Mouse (Mus musculus): ENCODE results near the gene Dcst2.

The Dcst2 gene

GRCm38 (mm10) chr3:89388134-89388881, 26.5 kb downstream of the Dcst2 start:
- no peak for DNase-seq (ENCODE audit: low read depth, low spot score)

DNA sequence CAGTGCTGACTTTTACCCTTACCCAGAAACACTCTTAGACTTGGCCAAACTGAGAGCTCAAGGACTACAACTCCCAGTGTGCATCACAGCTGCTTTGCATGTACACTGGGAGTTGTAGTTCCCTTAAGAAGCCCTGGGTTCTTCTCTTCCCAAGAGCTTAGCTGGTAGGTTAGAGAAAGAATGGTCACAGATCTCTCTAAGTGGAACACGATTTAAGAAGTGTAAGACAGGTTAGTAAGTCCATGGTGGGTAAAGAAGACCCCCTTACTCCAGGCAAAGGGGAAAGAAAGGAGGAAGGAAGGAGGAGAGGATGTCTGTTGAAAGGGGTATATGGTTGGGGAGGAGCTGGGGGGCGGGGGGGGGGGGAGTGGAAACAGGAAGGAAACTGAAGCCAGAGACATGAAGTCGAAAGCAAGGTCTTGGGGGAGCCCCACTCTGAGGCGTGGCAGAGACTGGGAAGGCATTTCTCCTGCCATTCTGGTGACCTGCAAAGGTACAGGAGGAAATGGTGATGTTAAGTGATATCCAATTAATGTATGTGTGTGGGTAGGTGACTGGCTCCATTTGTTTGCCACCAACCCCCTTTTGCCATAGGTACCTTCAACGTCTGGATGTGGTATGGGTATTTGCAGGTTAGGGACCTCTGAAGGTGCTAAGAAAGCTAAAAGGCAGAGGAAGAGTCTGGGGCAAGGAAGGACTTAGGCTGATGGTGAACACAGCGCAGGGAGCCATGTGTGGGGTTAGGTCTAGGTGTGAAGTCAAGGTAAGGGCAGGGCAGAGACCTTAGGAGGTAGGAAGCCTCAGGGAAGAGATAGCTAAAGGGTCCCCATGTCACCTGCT, 27.3 kb downstream of the Dcst2 start:
- DNase-seq (ENCODE audit: low read depth, low spot score), result no peak

DNA sequence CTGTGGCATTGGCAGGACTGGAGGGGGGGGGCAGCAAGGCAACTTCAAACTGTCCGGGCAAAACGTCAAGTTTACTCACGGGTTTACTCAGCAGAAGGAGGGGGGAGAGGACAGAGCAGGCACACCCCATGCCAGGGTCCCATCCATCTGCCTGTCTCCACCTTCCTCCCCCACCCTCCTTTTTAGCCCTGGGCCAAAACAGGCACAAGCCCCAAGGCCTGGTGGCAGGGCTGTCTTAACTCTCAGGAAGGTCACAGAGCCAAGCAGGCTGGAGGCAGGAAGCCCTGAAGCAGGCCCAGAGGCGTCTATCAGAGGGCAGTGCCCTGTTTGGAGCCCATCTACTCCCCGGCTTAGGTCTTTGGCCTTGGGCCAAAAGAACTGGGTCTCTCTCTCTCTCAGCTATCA, 28.3 kb downstream of the Dcst2 start:
- no peak for DNase-seq (ENCODE audit: low read depth, low spot score)

- DNase-seq (ENCODE audit: low read depth, low spot score), result no peak
These were observed 29.2 kb downstream of the Dcst2 start for GRCm38 (mm10) chr3:89390699-89391662.

DNA sequence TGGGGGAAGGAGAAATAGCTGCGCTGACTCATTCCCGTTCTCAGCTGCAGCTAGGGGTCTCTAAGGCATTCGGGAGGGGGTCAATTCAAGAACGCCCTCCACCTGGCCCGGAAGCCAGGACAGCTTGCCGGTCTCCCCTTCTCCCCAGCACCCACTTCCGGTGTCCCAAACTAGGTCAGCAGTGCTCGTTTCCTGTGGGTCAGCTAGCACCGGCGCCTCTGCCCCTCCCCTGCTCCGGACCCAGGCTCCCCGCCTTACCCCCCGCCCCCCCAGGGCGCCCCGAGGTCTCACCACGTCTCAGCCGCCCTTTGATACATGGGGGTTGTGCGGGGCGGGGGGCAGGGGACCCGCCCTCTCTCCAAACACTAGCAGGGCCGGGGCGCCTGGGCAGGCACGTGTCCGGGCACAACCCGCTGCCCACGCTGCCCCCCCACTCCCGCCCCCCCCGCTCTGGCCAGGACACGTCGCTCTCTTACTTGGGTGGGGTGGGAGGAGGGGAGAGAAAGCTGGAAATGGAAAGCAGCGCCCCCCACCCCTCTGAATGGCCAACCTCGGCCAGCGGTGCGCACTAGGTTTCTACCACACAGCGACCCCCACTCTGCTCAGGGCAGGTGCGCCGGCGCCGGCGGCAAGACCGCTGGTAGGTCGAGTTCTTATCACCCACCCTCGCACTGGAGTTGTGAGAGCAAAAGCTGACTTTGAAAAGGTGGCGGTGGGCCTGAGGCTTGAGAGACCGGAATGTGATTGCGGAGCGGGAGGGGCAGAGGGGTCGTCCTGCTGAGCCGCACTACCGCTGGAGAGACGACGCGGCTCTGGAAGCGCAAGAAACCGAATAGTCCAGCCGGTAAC, 30.1 kb downstream of the Dcst2 start:
- DNase-seq (ENCODE audit: low read depth, low spot score), result no peak

DNA sequence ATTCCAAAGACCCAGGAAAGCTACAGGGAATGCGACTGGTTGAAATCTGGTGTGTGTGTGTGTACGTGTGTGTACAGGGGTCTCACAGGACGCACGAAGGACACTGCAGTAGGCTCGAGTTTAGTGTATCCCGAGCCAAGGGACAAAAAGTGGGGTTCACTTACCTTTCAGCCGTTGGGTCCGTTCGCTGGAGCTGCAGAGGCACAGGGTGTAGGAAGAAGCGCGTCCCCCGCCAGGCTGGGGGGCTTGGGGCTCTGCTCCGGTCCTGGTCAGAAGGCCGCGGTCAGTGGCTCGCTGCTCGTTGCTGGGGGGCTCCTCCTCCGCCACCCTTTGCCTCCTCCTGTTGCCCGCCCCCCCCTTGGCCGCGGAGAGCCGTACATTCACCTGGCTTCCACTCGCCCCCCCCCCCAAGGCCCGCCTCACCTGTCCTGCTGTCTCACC, 31.1 kb downstream of the Dcst2 start:
- no peak for DNase-seq (ENCODE audit: low read depth, low spot score)

DNA sequence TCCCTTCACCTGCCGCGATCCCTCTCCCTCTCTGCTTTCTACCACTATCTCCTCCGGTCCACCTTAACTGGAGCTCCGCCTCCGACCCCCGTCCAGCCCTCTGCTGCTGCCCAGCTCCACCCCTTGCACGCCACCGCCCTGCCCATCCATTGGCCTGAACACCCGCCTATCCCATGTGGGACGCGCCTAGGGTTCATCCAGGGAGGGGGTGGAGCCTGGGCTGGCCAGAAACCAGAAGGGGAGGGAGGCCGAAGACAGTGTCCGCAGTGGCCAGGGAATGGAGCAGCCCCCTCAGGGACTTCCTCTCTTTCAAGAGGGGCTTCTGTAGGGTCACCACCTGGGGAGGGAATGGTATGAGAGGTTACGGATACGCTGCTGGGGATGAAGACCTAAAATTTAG, 31.8 kb downstream of the Dcst2 start:
- DNase-seq (ENCODE audit: low read depth, low spot score), result peak; percentile 92

- no peak for DNase-seq (ENCODE audit: low read depth, low spot score)
These were observed 32.5 kb downstream of the Dcst2 start, which contains the start of gene Zbtb7b for GRCm38 (mm10) chr3:89394006-89394893. TSS of gene Zbtb7b (minus strand) at chr3:89394776.

DNA sequence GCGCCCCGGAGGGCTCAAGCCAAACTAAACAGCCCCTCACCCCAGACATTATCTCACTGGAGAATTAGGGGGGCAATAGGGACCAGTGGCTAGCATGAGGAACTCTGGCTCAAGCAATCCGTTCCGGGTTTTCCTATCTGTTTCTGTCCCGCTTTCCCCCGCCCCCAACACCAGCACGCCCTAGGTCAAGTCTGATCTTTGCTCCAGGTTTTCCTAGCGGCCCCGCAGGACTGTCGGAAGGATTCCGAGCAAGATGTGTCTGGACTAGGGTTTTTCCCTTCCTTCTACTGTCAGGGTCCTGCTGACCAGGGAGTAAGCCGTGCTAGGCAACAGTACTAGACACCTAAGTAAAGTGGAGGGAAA, 33.1 kb downstream of the Dcst2 start:
- DNase-seq (ENCODE audit: low read depth, low spot score), result no peak

DNA sequence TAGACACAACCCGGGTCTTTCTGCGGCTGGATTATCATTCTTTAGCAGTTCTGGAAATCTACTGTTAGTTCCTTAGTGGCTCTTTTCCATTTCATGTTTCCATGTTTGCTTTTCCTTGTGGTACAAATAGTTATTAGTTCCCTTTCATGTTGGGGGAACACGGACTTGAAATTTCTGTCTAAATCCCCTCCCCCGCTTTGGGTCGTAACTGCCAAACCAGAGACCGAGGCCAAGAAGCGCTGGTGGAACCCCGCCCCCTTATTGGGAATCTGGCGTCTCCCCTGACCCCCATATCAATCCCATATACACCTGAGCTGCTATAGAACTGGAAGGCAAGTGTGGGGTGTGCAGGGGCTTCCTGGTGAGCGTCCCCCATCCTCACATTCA, 33.6 kb downstream of the Dcst2 start:
- DNase-seq (ENCODE audit: low read depth, low spot score), result no peak

DNA sequence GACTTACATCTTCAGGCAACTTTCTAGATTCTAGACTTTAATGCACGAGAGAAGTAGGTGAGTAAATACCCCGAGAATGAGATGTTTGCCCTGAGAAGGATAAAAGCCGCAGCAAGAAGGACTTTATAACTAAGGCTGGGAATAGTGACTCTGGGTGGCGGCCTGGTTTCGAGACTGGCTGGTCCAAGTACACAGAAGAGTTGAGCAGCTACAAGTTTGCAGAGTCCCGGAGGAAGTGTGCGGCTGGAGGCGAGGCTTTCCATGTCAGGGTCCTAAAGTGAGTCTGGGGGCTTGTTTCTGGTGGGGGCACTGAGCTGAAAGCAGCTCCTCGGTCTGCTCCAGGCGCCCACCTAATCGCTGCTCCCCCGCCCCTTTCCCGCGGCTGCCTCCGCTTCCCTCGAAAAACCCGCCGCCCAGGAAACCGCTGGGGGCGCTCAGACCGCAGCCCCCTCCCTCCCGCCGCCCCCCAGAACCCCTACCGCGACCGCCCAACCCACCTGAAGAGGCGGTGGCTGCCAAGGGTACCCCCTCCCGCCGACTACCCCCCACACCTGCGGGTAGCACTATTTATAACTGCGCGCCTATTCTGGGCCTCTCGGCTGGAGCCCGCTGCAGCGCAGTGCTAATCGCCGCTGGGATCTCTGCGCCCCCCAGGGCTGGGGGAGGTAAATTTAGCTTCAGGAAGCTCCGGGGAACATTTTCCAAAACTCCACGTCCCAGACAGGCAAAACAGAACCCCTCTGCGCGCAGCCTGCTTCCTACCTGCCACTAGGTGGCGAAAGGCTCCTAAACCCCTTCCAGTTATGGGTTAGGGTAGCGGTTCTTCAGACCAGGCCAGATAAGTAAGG, 34.3 kb downstream of the Dcst2 start:
- DNase-seq (ENCODE audit: low read depth, low spot score), result no peak

- no peak for DNase-seq (ENCODE audit: low read depth, low spot score)
These were observed 34.9 kb downstream of the Dcst2 start for GRCm38 (mm10) chr3:89396654-89397005.

DNA sequence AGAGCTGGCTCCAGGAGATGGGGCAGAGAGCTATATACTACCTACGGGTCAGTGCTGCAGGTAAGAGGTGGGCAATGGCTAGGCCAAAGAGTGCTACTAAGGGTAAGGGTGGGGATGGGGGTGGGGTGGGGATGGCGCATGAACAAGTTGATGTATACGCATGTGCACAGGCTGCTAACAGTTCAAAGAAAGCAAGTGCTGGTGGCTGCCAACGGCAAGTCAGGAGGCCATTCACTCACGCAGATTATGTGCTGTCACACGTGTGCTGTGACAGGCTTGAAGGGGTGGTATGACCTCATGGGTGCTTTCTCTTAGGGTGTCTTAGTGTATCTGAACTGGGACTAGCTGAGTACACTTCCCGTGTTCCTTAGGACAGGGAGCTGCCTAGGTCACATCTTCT, 39.6 kb downstream of the Dcst2 start:
- no peak for DNase-seq (ENCODE audit: low read depth, low spot score)

DNA sequence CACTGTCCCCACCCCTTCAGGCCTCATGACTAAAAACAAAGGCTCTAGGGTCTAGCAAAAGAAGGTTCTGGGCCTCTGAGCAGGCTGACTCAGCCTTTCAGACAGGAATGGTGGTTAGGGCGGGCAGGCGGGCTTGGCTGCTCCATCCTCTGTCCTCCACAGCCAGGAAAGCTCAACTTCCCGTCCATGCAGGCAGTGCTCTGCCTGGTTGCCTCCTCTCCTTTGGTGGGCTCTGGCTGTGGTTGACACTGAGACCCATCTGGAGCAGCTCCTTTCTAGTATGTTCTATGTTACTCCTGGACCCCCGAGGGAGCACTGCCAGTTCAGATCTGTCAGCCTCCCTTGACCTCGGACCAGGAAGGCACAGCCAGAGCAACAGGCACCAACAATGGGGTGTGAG, 40.9 kb downstream of the Dcst2 start, which contains the start of gene Lenep:
Gene Lenep (minus strand): TSS at position 101 of the 400 bp plus-strand sequence.
- no peak for DNase-seq (ENCODE audit: low read depth, low spot score)

- DNase-seq (ENCODE audit: low read depth, low spot score), result no peak
These were observed 45.1 kb downstream of the Dcst2 start for GRCm38 (mm10) chr3:89406887-89407286.

DNA sequence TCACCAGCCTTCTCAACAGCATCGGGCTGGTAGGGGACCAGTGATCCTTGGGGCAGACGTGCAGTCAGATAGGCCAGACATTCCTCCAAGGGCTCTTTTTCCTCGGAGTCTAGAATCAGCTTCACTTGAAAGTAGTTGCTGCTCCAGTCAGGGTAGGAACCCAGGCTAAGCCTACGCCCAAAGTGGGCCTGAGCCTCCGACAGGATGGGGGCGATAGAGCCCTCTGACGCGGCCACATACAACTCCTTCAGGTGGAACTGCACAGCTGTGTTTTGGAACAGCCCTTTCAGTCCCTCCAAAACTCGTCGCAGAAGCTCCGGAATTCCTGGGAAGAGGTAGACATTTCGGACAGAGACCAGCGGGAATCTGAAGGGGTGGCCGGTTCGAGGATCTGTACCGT, 46.7 kb downstream of the Dcst2 start:
- no peak for DNase-seq (ENCODE audit: low read depth, low spot score)

DNA sequence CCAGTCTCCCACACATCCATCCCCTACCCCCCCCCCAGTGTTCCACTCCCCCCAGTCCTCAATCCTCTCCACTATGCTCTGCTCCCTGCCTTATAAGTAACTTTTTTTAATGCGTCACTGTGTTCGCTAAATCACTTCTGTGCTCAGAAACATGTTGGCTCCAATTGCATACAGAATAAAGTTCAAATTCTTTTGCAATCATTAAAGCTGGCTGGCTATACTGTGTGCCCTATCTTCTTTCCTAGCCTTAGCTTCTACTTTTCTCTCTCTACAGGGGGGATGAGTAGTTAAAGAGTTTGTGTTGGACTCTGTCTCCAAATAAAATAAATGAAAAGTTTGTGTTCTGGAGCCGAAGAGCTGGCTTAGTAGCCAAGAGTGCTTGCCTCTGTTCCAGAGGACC, 47.9 kb downstream of the Dcst2 start:
- no peak for DNase-seq (ENCODE audit: low read depth, low spot score)

- DNase-seq (ENCODE audit: low read depth, low spot score), result no peak
These were observed 49.1 kb downstream of the Dcst2 start for GRCm38 (mm10) chr3:89410864-89411263.
